Mouse (Mus musculus) heart, embryonic 10.5 days (tissue): ENCODE results near the gene Ell. TPM values are rescaled to one million over a fixed set of nuclear protein-coding genes. Genes with fewer than 3 reads are reported as not detected.

Source experiments
- DNase-seq: peaks from one replicate; pipeline ENCODE4 v3.0.0-alpha.2; 2017; ENCODE audit warnings: low spot score
- H3K27ac ChIP-seq: fragments of 300-500 bp; sonication (generic); 2 replicates; pipeline ENCODE4 v1.5.1; 2016; ENCODE audit warnings: mild to moderate bottlenecking
- H3K27me3 ChIP-seq: fragments of 300-500 bp; sonication (generic); 2 replicates; pipeline ENCODE4 v1.6.1; 2016; ENCODE audit warnings: mild to moderate bottlenecking; ENCODE audit not compliant: poor library complexity, insufficient read depth, severe bottlenecking
- H3K36me3 ChIP-seq: fragments of 300-500 bp; sonication (generic); 2 replicates; pipeline ENCODE4 v1.6.1; 2016; ENCODE audit warnings: mild to moderate bottlenecking, moderate library complexity
- H3K4me1 ChIP-seq: fragments of 300-500 bp; sonication (generic); 2 replicates; pipeline ENCODE4 v1.6.1; 2016; ENCODE audit warnings: mild to moderate bottlenecking
- H3K4me3 ChIP-seq: fragments of 300-500 bp; sonication (generic); 2 replicates; pipeline ENCODE4 v1.5.1; 2016; ENCODE audit warnings: mild to moderate bottlenecking, moderate library complexity
- H3K9me3 ChIP-seq: fragments of 300-500 bp; sonication (generic); 2 replicates; pipeline ENCODE4 v1.6.1; 2016; ENCODE audit warnings: mild to moderate bottlenecking, moderate library complexity
- WGBS: fragments of 180-500 bp; shearing (Covaris S2); methylation state at CpG from one replicate; pipeline ENCODE4 v1.1.7; 2016; 5-methylcytosine and 5-hydroxymethylcytosine counted together
- polyA plus RNA-seq: library from polyadenylated mRNA; unstranded; fragments of >200 nt; fragmentation: Nextera tagmentation; extraction: Ambion mirVana; gene quantifications from 2 replicates; pipeline ENCODE4 v1.2.1, GENCODE M21; 2016

Gene Ell
- polyA plus RNA-seq, 1 experiment from 2014 or later, result 18.5 TPM

DNA sequence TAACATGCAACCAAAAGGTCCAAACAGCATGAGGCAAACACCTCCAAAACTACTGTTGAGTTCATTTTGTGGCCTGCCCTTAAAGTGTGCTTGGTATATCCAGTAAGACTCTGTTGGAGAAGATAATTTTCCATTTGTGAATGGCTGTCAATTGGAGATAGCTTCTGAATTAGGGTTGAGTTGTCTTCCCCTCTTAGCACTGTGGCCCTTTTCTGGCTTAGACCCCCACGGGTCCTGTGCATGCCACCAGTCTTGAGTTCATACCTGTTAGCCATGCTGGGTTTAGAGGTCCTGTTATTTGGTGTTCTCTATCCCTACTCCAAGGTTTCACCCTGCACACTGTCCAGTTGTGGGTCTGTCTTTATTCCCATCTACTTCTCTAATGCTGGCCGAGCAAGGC, 27.5 kb upstream of the Ell start:
- 91% methylated on average over 2 of the region's 2 CpGs for WGBS
- Histone ChIP-seq H3K27me3 (no peaks in the 10 kb centered on the region), H3K27ac (no peak overlapping the region), H3K36me3 (peaks cover 70% of the 10 kb centered on the region), H3K9me3 (no peaks in the 10 kb centered on the region), H3K4me3 (0 out of 2 replicates have a peak overlapping the region, but pooled peaks have one; percentile 15), H3K4me1 (peaks cover 18% of the 10 kb centered on the region)
- no peak for DNase-seq

DNA sequence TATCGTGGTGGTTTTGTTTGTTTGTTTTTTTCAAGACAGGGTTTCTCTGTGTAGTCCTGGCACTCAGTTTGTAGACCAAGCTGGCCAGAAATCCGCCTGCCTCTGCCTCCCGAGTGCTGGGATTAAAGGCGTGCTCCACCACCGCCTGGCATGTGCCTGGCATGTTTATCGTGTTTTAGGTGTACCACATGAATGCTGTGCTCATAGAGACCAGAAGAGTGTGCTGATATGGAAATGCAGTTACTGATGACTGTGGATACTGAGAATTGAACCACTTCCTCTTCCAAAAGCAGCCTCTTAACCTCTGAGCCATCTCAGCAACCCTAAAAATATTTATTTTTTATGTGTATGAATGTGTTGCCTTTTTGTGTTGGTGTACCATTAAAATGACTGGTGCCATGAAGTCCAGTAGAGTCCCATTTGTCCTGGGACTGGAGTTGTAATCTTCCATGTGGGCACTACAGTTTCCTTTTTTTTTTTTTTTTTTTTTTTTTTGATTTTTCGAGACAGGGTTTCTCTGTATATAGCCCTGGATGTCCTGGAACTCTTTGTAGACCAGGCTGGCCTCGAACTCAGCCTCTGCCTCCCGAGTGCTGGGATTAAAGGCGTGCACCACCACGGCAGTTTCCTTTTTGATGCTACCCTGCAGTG, 26.9 kb upstream of the Ell start:
- DNase-seq, result no peak
- no peaks in the 10 kb centered on the region for H3K27me3 ChIP-seq
- H3K36me3 ChIP-seq, result peaks cover 70% of the 10 kb centered on the region
- H3K9me3 ChIP-seq, result no peaks in the 10 kb centered on the region
- 92% methylated on average over 11 of the region's 11 CpGs for WGBS
- H3K4me3 ChIP-seq, result no peak overlapping the region
- H3K4me1 ChIP-seq, result peaks cover 16% of the 10 kb centered on the region
- H3K27ac ChIP-seq, result no peak overlapping the region

DNA sequence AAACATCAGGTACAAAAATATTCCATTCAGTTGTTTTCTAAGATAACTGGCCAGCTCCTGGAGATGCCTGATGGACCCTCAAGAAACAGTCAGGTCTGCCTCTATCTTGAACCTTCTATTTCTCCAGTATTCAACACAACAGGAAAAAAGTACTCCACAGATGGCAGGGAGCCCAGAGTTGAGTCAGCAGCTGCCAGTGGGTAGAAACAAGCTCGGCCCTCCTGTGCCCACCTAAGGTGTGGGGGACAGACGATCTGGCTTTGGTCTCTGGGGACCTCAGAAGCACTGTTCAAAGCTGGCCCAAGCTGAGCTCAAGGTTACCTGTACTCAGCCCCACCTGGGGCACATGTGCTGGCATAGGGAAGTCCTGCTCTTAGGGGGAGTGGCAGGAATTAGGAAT, 25.8 kb upstream of the Ell start:
- Histone ChIP-seq H3K36me3 (peaks cover 71% of the 10 kb centered on the region), H3K4me3 (no peak overlapping the region; the same call in 1 of the 2 replicates), H3K4me1 (peaks cover 15% of the 10 kb centered on the region), H3K9me3 (no peaks in the 10 kb centered on the region), H3K27ac (no peak overlapping the region), H3K27me3 (no peaks in the 10 kb centered on the region)
- DNase-seq, result no peak
- 71% methylated on average over 2 of the region's 2 CpGs for WGBS

DNA sequence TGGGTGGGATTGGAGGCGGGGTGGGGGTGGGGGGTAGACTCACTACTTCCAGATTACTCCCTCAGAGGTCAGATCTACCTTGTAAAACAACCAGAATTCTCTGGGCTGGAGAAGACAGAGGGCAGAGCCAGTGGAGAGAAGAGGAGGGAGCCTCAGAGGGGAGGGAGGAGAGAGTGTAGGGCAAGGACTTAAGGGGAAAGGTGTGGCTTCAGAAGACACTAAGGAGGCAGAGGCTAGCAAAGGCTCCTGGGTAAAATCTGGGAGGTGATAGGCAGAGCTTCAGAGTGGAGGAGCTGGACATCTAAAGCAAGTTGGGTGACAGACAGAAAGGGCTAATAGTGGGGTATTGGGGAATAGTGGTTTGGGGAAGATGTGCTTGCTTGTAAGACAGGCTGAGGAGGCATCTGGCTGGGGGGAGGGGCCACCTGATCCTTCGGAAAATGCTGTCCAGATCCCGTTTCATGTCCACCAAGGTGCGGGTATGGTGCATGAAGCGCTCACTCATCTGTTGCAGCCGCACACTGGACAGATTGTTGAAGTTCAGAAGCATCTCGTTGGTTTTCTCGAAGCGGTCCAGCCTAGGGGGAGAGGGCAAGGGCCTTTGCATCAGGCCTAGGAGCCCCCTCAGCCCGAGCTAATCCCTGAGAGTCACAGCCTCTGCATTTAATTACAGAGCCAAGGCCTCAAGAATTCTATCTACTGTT, 21.2 kb upstream of the Ell start:
- H3K9me3 ChIP-seq, result no peaks in the 10 kb centered on the region
- H3K4me3 ChIP-seq, result no peak overlapping the region
- peaks cover 9% of the 10 kb centered on the region for H3K4me1 ChIP-seq
- DNase-seq, result no peak
- H3K27ac ChIP-seq, result no peak overlapping the region
- WGBS, result 76% methylated on average over 10 of the region's 10 CpGs
- H3K27me3 ChIP-seq, result no peaks in the 10 kb centered on the region
- peaks cover 60% of the 10 kb centered on the region for H3K36me3 ChIP-seq

DNA sequence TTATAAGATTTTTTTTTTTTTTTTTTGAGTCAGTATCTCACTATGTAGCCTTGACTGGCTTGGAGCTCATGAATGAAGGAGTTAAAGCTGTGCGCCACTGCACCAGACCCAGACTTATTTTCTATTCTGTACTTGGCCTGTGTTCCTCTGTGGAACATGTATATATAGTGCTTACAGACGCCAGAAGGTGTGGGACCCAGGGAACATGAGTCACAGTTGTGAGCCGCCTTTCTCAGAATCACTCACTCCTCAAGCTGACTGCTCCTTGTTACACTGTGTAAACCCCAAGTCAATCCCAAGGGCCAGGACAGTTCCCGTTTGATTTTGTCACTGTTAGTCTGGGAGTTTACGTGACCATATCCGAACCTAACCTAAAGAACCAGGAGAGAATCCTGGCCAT, 20.2 kb upstream of the Ell start:
- Histone ChIP-seq H3K27me3 (no peaks in the 10 kb centered on the region), H3K9me3 (no peaks in the 10 kb centered on the region), H3K27ac (no peak overlapping the region), H3K4me3 (no peak overlapping the region), H3K36me3 (peaks cover 51% of the 10 kb centered on the region), H3K4me1 (peaks cover 13% of the 10 kb centered on the region)
- 89% methylated on average over 6 of the region's 6 CpGs for WGBS
- DNase-seq, result no peak

DNA sequence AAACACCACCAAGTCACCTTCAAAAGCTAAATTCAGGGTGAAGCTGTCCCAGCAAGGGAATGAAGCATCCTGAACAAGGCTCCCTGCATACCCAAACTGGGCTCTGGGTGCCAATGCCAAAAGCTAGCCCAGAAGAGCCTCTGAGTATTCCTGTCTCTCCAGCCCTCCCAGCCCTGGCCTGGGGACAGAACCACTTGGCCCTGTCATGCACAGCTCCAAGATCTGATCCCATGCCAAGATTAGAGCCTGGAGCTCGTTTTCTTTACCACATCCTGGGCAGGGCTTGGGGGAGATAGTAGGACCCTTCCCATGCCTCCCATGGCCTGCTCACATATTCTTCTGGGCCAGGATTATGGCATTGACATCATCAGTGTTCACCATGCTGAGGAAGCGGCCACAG, 19.7 kb upstream of the Ell start:
- H3K36me3 ChIP-seq, result peaks cover 45% of the 10 kb centered on the region
- no peaks in the 10 kb centered on the region for H3K9me3 ChIP-seq
- no peak overlapping the region for H3K27ac ChIP-seq
- H3K4me3 ChIP-seq, result no peak overlapping the region
- H3K4me1 ChIP-seq, result peaks cover 13% of the 10 kb centered on the region
- DNase-seq, result no peak
- H3K27me3 ChIP-seq, result no peaks in the 10 kb centered on the region
- 52% methylated on average over 2 of the region's 2 CpGs for WGBS

DNA sequence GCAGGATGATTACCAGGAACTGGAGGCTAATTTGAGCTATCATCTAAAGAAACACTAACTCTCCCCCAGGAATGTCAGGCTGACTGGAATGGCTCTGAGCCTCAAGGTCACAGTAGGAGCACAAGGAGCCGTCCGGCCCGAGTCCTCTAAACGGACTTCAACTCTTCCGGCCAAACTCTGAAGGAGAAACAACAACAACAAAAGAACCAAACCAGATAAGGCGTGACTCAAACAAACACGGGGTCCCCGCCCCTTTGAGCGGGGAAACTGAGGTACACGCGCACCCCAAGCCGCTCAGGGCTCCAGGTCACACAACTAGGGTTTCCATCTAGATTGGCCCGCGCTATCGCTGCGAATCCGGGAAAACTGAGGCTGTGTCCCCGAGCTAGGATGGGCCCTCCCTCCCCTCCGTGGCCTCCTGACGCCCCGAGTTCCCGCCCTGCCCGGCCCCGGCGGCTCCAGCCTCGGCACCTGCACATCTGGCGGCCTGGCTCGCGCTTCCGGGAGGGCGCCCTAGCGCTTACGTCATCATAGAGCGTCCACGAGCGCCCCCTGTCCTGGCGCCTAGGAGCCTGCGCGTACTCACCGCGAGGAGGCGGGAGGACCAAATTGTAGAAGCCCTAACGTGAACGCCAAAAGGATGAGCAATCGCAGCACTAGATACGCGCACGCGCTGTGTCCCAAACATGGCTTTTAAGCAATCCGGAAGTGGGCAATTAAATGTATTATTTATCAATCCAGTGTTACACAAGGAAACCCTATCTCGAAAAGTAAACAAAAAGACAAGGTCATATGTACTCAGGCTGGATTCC, 16.5 kb upstream of the Ell start:
- Histone ChIP-seq H3K27me3 (no peaks in the 10 kb centered on the region), H3K27ac (peak overlapping the region; percentile 96), H3K36me3 (peaks cover 19% of the 10 kb centered on the region), H3K9me3 (no peaks in the 10 kb centered on the region), H3K4me1 (peaks cover 24% of the 10 kb centered on the region), H3K4me3 (peak overlapping the region; percentile 87)
- WGBS, result under 1% methylated on average over 51 of the region's 51 CpGs
- peak; percentile 98 for DNase-seq

DNA sequence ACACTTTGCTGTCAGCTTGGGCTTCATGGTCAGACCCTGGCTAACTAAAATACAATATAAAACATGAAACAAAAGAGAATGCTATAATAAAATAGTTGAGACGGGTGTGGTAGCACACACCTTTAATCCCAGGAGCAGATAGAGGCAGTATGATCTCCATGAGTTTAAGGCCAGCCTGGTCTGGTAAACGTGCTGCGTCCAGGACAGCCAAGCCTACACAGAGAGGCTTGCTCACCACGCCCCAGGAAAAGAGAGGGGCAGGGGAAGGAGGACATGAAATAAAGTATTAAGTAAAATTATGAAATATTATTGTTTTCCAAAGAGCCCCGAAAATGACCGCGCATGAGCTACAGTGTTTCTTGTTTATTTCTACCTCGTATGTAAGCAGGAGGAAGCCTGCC, 12.1 kb upstream of the Ell start:
- peaks cover 31% of the 10 kb centered on the region for H3K36me3 ChIP-seq
- peak overlapping the region; percentile 93 for H3K4me3 ChIP-seq
- H3K4me1 ChIP-seq, result peaks cover 38% of the 10 kb centered on the region
- no peak for DNase-seq
- H3K27me3 ChIP-seq, result no peaks in the 10 kb centered on the region
- no peaks in the 10 kb centered on the region for H3K9me3 ChIP-seq
- WGBS, result 2% methylated on average over 8 of the region's 8 CpGs
- peak overlapping the region; percentile 100 for H3K27ac ChIP-seq

DNA sequence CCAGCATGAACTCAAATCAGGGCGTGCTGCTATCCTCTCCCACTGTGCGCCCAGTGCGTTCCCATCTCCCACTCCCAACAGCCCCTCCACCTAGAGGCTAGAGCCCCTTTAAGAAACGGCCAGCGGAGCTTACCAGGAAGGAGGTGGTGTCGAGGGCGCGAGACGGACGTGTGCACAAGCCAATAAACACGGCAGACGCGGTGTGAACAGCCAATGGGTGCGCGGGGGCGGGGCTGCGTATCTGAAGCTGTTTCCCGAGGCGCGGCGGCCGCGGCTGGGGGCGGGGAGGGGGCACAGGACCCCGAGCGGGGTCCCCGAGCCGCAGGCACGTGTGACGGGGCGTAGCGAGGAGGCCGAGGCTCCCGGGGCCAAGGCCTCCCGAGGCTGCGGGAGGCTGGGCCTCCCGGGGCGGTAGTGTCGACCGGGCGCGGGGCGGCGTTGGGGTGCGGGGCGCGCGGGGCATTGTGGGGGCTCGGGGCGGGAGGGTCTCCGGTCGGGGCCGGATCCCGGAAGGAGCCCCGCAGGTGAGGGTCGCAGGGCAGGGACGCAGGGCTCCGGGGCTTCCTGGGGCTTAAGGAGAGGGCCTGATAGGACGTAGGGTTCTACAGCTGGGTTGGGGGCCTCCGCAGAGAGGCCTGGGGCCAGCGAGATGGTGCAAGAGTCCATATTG, 11.6 kb upstream of the Ell start, which contains the start of the genes Fkbp8 and Kxd1:
TSS of gene Fkbp8 (plus strand) at position 213 of the 670 bp plus-strand sequence.
TSS of gene Kxd1 (minus strand) at position 445 of the 670 bp plus-strand sequence.
- DNase-seq, result peak; percentile 99
- Histone ChIP-seq H3K4me1 (peaks cover 34% of the 10 kb centered on the region), H3K9me3 (no peaks in the 10 kb centered on the region), H3K36me3 (peaks cover 36% of the 10 kb centered on the region), H3K4me3 (peak within 1 kb of the TSS; percentile 93), H3K27me3 (no peaks in the 10 kb centered on the region), H3K27ac (peak within 1 kb of the TSS; percentile 100)
- WGBS, result under 1% methylated on average over 61 of the region's 61 CpGs

DNA sequence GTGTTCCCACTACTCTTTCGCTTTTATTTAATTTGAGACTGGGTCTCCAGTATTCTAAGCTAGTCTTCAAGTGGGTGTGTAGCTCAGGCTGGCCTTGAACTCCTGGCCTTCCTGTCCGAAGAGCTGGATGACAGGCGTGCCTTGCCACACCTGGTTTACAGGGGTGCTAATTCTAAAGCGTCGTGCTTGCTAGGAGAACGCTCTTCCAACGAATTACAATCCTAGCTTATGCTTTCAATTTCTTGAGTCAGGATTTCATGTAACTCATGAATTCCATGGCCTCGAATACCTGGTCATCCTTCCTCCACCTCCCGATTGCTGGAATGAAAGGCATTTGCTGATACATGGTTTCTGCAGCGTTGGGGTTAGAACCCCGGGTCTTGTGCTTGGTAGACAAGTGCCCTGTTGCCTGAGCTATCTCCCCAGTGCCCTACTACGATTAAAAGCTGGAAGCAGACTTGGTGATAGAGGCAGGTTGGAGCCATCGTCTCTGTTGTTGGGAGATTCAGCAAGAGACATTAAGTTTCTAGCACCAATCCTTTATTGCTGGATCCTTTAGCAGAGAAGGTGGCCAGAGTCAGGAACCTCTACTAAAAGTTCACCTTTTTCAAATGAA, 11.0 kb upstream of the Ell start:
- WGBS, result 23% methylated on average over 13 of the region's 13 CpGs
- no peaks in the 10 kb centered on the region for H3K27me3 ChIP-seq
- no peak for DNase-seq
- H3K9me3 ChIP-seq, result no peaks in the 10 kb centered on the region
- peaks cover 42% of the 10 kb centered on the region for H3K36me3 ChIP-seq
- peaks cover 33% of the 10 kb centered on the region for H3K4me1 ChIP-seq
- H3K4me3 ChIP-seq, result peak overlapping the region; percentile 93
- peak overlapping the region; percentile 100 for H3K27ac ChIP-seq

DNA sequence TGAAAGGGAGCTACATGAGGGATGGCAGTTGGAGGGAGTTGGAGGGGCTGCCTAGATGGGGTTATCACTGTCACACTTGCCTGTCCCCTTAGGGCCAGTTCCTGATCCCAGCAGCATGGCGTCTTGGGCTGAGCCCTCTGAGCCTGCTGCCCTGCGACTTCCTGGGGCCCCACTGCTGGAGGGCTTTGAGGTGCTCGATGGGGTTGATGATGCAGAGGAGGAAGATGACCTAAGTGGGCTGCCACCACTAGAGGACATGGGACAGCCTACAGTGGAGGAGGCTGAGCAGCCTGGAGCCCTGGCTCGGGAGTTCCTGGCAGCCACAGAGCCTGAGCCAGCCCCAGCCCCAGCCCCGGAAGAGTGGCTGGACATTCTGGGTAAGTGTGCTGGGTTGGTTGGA, 10.0 kb upstream of the Ell start:
- Histone ChIP-seq H3K4me3 (0 out of 2 replicates have a peak overlapping the region, but pooled peaks have one; percentile 3), H3K27ac (no peak overlapping the region), H3K36me3 (peaks cover 53% of the 10 kb centered on the region), H3K9me3 (no peaks in the 10 kb centered on the region), H3K4me1 (peaks cover 32% of the 10 kb centered on the region), H3K27me3 (no peaks in the 10 kb centered on the region)
- 73% methylated on average over 5 of the region's 5 CpGs for WGBS
- no peak for DNase-seq

DNA sequence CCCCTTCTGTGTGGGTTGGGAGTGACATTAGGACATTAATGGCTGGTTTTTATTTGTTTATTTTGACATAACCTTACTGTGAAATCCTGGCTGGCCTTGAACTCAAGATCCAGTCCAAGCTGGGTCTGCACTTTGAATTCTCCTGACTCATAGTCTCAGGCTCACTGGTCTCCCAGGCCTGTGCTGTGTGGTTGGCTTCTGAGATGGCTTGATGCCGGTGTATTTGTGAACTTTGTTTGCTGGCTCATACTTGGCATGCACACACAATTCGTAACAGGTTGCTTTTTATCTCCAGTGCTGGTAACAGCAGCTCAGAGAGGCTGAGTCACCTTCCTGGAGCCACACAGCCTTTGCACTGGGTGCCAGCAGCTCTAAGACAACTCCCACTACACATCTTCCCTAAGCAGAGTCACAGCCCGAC, 9.5 kb upstream of the Ell start:
- Histone ChIP-seq H3K9me3 (no peaks in the 10 kb centered on the region), H3K27ac (no peak overlapping the region), H3K36me3 (peaks cover 57% of the 10 kb centered on the region), H3K4me3 (no peak overlapping the region), H3K4me1 (peaks cover 36% of the 10 kb centered on the region), H3K27me3 (no peaks in the 10 kb centered on the region)
- no peak for DNase-seq
- 93% methylated on average over 3 of the region's 3 CpGs for WGBS
